Mouse (Mus musculus) lung, postnatal 10 days (tissue): ENCODE measurements around the gene Aqp12.
"Not testable (repeated sequence)": the region's sequence is repeated elsewhere in the genome, so short reads cannot be mapped to it uniquely, and the experiment has no call there.

ENCODE experiments used
- DNase-seq: peaks from one replicate; pipeline ENCODE4 v3.0.0; 2021

Aqp12 gene

GRCm38 (mm10) chr1:93006061-93006460, at the start of gene Aqp12:
TSS of gene Aqp12 (plus strand) at chr1:93006334.
- peak; percentile 11 for DNase-seq

GRCm38 (mm10) chr1:92956571-92957335, 49.4 kb upstream of the Aqp12 start:
- peak; percentile 79 for DNase-seq

GRCm38 (mm10) chr1:92958999-92959398, 47.1 kb upstream of the Aqp12 start:
- peak; percentile 8 for DNase-seq

- not testable (repeated sequence) for DNase-seq
Observed at GRCm38 (mm10) chr1:92970791-92971190, 35.3 kb upstream of the Aqp12 start.

- no peak for DNase-seq
Observed at GRCm38 (mm10) chr1:92971879-92972795, 34.0 kb upstream of the Aqp12 start.

DNA sequence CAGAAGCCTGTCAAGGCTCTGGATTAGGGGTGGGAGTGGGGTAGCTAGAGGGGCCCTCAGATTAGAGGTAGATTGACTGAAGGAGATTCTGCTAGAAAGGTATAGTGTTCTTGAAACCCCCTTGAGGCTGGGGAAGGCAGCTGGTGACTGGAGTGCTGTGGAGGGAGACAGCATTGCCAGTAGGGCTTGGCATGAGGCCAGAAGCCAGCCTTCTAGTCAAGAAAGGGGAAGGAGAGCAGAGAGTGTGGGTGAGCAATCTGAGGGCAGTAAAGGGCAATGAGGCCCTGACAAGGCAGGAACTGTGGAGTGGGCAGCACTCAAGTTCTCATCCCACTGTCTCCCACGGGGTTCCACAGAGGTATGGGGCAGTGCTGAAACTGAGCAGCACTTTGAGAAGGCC, 33.3 kb upstream of the Aqp12 start:
- peak; percentile 61 for DNase-seq

DNA sequence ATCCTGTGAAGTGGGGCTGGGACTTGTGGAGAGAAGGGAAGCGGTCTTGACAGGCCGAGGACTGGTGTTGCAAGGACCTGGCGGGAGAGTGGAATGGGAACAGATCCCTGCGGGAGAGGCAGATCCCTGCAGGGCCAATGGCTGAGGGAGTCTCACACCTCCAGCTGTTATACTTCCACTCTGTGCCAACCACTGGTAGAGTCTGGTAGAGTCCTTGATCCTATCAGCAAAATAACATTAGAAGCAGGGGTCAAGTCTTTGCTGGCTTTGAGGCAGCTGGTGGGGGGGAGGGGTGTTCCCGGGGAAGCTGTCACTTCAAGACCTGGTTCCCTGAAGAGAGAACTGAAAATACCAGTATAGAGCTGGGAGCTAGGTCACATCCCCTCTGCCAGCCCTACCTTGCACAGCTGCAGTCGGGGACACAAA, 30.0 kb upstream of the Aqp12 start:
- DNase-seq, result peak; percentile 69

GRCm38 (mm10) chr1:92978645-92979044, 27.5 kb upstream of the Aqp12 start:
- DNase-seq, result no peak

GRCm38 (mm10) chr1:92979073-92979602, 27.0 kb upstream of the Aqp12 start:
- no peak for DNase-seq

DNA sequence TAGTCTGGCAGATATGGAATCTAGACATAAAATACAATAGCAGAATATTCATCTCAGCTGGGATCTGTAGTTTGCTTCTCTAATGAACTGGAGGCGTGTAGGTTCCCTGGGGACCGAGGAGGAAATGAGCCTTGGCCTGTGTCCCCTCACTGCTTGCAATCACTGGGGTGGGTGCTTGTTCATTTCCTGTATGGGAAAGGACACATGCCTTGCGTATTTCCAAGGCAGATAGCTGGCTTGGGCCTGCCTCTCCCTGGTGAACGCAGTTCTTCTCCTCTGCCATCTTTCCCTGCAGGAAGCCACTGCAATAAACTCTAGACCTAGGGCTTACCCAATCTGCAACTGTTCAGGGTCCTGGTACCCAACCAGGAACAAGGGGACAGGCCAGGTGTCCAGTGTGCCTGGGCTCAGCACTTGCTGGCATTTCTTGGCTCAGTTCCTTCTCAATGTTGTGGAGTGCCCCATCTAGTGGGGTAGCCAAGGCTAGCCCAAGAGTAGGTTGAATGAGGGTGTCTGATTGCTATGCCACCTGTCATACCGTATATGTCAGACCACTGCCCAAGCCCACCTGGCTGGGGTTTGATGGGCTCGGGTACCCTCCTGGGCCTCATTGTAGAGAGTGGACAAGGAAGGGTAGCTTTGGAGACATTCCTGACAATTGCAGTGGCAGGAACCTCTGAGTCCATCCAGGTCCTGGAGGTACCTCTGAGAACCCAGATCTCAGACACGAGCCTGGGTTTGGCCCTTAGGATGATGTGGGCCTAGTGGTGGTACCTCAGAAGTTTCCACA, 24.9 kb upstream of the Aqp12 start:
- peak; percentile 57 for DNase-seq

DNA sequence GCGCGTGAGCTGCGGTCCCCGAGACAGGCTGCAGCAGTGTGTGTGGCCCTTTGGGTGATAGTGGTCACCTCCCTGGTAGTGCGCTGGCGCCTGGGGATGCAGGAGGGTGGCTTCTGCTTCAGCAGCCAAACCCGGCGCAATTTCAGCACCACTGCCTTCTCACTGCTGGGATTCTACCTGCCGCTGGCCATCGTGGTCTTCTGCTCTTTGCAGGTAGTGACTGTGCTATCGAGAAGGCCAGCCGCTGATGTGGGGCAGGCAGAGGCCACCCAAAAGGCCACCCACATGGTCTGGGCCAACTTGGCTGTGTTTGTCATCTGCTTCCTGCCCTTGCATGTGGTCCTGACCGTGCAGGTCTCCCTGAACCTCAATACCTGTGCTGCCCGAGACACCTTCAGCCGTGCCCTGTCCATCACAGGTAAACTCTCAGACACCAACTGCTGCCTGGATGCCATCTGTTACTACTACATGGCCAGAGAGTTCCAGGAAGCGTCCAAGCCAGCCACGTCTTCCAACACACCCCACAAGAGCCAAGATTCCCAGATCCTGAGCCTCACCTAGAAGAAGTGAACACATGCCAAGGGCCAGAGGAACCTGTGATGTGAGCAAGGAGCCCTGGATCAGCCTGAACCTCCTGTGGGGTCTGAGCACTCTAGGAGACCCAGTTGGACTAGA, 23.1 kb upstream of the Aqp12 start:
- no peak for DNase-seq

DNA sequence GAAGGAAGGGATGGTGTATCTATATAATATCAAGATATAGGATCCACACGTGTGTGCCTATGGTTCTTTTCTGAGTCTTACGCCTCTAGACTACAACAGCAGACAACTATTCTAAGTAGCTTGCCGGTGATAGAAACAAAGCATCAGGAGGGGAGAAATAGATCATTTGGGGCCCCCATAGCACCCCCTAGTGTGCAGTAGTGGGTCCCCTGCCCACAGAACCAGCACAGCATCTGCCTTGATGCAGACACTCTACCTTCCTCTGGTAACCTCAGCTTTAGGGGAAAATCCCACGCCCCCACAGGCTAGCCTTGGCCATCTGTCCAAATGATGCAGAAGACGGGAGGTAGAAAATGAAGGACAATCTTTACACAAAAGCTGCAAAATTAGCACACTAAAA, 21.1 kb upstream of the Aqp12 start:
- DNase-seq, result no peak

- DNase-seq, result no peak
Observed at GRCm38 (mm10) chr1:92988894-92989293, 17.2 kb upstream of the Aqp12 start.

DNA sequence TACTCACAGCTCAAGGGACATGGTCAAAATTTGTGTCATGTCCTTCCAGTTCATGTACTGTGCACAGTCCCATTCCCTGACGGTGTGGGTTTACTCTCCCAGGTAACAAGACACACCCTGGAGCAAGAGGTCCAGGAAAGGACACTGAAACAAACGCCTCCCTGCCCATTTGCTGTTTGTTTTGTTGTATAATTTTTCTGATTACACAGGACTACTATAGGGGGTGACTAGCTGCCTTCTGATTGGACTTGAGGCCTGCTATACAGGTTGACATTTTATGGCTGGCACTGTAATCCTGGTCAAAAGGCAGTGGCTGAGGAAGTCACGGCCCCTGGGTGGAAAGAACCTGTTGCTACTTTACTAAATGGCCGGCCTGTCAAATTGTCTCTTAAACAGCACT, 16.2 kb upstream of the Aqp12 start:
- DNase-seq, result no peak

DNA sequence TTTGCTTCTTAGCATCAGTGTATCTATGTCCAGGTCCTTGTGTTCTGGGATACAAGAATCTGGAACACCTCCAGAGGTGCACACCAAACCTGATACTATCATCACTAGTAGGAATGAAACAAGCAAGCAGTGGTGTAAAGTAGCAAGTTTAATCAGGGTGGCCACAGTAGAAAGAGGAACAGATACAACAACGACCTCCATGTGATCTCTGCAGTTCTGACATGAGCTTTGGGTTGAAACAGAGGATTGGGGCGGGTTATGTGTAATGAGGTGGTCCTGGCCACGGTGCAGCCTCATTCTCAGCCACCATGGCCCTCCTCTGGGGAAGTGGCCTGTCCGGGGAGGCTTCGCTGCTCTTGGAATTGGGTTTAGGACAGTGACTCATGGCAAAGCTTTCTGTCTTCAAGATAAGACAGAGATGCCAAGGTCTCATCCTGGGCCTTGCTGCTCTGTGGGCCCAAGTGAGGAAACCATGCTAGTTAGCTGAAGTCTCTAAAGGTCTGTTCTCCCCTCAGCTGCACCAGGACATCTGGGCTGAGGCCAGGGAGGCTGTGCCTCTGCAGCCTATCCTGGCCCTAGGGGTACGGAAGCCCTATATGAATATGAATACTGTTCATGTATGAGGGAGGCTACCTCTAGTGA, 13.8 kb upstream of the Aqp12 start:
- no peak for DNase-seq

- no peak for DNase-seq
Observed at GRCm38 (mm10) chr1:92992880-92993279, 13.3 kb upstream of the Aqp12 start.

DNA sequence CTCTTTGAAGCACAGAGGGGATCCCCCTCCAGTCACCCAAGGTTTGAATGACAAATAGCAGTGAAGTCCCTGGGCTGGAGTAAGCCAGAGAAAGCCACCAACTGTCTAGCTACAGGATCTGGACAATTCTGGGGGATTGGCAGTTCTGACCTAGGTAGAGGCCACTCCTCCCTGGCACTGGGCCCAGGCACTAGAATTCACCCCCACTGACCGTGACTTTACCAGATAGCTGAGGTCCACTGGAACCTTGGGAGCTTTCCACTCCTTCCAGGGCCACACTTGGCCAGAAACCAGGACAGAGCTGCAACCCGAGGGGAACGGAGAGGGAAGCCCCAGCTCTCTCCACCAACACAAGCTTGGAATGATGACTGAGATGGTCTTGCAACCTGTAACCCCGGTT, 3.1 kb downstream of the Aqp12 start:
- DNase-seq, result peak; percentile 22

DNA sequence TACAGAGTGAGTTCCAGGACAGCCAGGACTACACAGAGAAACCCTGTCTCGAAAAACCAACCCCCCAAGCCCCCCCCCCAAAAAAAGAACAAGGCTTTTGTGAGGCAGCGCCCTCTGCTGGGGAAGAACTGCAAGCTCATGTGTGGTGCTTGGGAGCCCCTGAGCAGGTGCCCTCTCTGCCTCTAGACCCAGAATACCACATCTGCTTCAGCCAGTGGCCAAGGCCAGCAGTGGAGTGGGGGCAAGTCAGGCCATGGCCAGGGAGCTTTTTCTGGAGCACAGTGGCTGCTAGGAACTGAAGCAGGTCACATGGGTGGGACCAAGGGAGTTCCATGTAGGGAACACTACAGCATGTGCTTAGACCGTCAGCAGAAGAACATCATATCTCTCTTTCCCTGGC, 4.6 kb downstream of the Aqp12 start:
- peak; percentile 31 for DNase-seq

DNA sequence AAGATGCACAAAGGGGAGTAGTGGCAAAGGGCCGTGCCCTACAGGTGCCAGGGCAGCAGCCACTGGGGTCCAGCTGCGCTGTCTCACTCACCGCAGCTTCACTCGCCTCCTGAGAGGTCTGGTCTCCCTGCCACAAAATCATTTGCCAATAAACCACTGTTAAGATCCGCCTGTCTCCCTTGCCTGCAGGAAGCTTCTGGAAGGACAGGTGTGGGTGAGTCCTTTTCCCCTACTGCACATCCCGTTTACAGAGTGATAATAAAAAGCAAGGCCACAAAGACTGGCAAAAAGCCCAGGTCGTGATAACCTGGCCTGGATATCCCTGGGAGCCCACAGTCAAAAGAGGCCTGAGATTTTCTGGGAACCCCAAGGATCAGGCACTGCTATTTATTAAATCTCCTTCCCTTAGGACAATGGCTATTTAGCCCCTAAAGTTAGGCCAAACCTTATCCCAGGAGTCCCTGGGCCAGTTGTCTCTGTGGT, 6.0 kb downstream of the Aqp12 start:
- DNase-seq, result no peak

- no peak for DNase-seq
Observed at GRCm38 (mm10) chr1:93013367-93013766, 7.2 kb downstream of the Aqp12 start.

DNA sequence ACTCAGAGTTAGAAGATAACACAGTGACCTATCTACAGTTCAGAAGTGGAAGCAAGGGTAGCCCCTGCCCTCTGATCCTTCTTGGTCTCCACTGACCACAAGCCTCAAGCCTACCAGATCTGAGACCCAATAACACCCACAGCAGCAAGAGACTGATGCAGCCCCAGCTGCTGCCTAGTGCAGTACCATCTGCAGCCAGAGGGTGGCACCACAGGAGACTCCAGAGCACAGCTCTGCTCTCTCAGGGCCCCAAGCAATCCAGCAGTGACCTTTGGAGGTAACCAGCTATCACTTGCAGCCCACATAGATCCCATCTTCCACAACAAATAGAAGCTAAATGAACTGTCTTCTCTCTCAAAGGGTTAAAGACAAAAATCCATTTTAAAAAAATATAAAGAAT, 8.3 kb downstream of the Aqp12 start:
- peak; percentile 83 for DNase-seq

DNA sequence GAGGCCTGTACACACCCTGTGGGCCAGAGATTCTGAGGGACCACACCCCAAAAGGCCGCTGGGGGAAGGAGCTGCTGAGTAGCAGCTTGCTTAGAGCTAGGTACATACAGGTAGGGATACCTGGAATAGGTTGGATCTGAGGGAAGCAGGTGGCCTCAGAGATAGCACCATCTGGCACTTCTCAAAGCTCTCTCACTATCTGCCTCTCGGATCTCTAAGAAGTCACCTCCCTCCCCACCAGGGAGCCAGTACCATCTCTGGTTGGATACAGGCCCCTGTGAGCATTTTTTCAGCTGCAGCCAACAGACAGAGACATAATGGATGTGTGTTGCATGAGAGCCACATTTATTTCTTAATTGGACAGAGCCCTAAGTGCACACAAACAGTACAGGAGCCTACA, 9.0 kb downstream of the Aqp12 start:
- no peak for DNase-seq
